Mouse (Mus musculus) thymus, adult 2 months (tissue): ENCODE measurements around the gene Dnm3. TPM values are rescaled to one million over a fixed set of nuclear protein-coding genes. Genes with fewer than 3 reads are reported as not detected.

Experiments
- DNase-seq: peaks from one replicate; pipeline ENCODE4 v3.0.0; 2021
- H3K27ac ChIP-seq: fragments of 200-500 bp; 2 replicates; pipeline ENCODE4 v1.5.1; 2012; ENCODE audit warnings: low read length, control low read depth; ENCODE audit not compliant: control insufficient read depth, insufficient read depth
- H3K27me3 ChIP-seq: fragments of 200-500 bp; 2 replicates; pipeline ENCODE4 v1.6.1; 2012; ENCODE audit warnings: mild to moderate bottlenecking, low read length, moderate library complexity, mixed read lengths; ENCODE audit not compliant: control insufficient read depth, insufficient read depth
- H3K36me3 ChIP-seq: fragments of 200-500 bp; 2 replicates; pipeline ENCODE4 v1.6.1; 2012; ENCODE audit warnings: mild to moderate bottlenecking, low read length, moderate library complexity; ENCODE audit not compliant: control insufficient read depth, insufficient read depth
- H3K4me1 ChIP-seq: fragments of 200-500 bp; replicated peaks from 2 replicates; pipeline ENCODE4 v1.6.1; 2012; ENCODE audit warnings: low read length; ENCODE audit not compliant: control insufficient read depth, insufficient read depth
- H3K4me3 ChIP-seq: fragments of 200-500 bp; 2 replicates; pipeline ENCODE4 v1.5.1; 2012; ENCODE audit warnings: mild to moderate bottlenecking, low read length, control low read depth, moderate library complexity; ENCODE audit not compliant: control insufficient read depth, insufficient read depth
- CTCF ChIP-seq: fragments of 200-500 bp; IDR thresholded peaks from 2 replicates; pipeline ENCODE4 v1.5.1; 2012; ENCODE audit warnings: mild to moderate bottlenecking, control low read depth, low read length, moderate library complexity, borderline replicate concordance; ENCODE audit not compliant: control insufficient read depth, poor library complexity, insufficient read depth; ENCODE audit errors: extremely low read depth
- POLR2A ChIP-seq: fragments of 200-500 bp; IDR thresholded peaks from 2 replicates; pipeline ENCODE4 v1.6.1; 2012; ENCODE audit warnings: mild to moderate bottlenecking, low read length, control low read depth, moderate library complexity; ENCODE audit not compliant: control insufficient read depth, poor library complexity, insufficient read depth; ENCODE audit errors: extremely low read depth
- WGBS: fragments of 180-500 bp; shearing (Covaris S2); methylation state at CpG from one replicate; pipeline ENCODE4 v1.1.7; 2018; 5-methylcytosine and 5-hydroxymethylcytosine counted together
- polyA plus RNA-seq: library from polyadenylated mRNA; depleted of rRNA; stranded (reverse); fragments of >200 nt; gene quantifications from 2 replicates; pipeline ENCODE4 v1.2.3, GENCODE M21; 2012

The Dnm3 gene
- polyA plus RNA-seq, 1 experiment: 1.1 TPM

- no peaks in the 10 kb centered on the region for H3K36me3 ChIP-seq
- no peaks in the 10 kb centered on the region for H3K4me1 ChIP-seq
- DNase-seq: no peak
- H3K4me3 ChIP-seq: no peak overlapping the region
- WGBS: 93% methylated on average over 10 of the region's 10 CpGs
- no peaks in the 10 kb centered on the region for H3K27me3 ChIP-seq
- H3K27ac ChIP-seq: no peak overlapping the region
- TF ChIP-seq CTCF (no peak), POLR2A (no peak)
Measured at GRCm38 (mm10) chr1:162075831-162076230, 402.0 kb downstream of the Dnm3 start.

GRCm38 (mm10) chr1:162075416-162075815 is 402.4 kb downstream of the Dnm3 start:
- 94% methylated on average over 4 of the region's 4 CpGs for WGBS
- DNase-seq: no peak
- no peak overlapping the region for H3K4me3 ChIP-seq
- H3K36me3 ChIP-seq: no peaks in the 10 kb centered on the region
- TF ChIP-seq POLR2A (no peak), CTCF (no peak)
- no peaks in the 10 kb centered on the region for H3K4me1 ChIP-seq
- H3K27ac ChIP-seq: no peak overlapping the region
- H3K27me3 ChIP-seq: no peaks in the 10 kb centered on the region

DNA sequence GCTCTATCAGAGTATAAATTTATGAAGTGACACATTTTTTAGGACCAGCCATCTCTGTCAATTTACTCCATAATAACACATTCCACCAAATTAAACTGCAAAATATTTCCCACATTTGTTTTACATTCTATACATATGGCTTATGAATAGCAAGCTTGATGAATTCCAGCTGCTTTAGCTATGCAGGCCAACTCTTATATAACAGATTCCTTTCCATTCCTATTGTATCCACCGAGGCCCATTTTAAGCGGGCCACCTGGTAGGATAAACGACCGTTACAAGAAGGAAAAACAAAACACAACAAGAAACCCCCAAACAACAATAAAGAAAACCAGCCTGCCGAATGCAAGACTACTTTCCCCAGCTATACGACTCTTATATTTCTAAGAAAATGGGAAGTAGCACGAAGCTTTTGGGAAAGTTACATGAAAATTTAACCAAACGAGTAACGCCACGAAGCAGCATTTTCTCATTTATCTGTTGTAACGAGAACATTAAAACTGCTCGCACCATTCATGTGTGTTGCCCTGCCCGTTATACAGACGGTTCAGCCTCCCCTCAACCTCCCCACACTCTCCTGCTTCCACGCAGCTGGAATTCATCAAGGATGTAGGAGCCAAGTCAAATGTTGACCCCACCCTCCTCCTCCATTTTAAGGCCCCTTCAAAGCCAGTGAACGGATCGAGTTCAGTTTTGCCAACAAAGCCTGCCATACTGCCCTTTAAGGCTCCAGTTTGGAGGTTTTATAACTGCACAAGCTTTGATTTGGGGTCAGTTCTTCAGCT is 403.0 kb downstream of the Dnm3 start:
- Histone ChIP-seq H3K27ac (no peak overlapping the region), H3K36me3 (no peaks in the 10 kb centered on the region), H3K27me3 (no peaks in the 10 kb centered on the region), H3K4me1 (no peaks in the 10 kb centered on the region), H3K4me3 (no peak overlapping the region)
- DNase-seq: no peak
- TF ChIP-seq POLR2A (no peak), CTCF (no peak)
- WGBS: 92% methylated on average over 17 of the region's 17 CpGs

DNA sequence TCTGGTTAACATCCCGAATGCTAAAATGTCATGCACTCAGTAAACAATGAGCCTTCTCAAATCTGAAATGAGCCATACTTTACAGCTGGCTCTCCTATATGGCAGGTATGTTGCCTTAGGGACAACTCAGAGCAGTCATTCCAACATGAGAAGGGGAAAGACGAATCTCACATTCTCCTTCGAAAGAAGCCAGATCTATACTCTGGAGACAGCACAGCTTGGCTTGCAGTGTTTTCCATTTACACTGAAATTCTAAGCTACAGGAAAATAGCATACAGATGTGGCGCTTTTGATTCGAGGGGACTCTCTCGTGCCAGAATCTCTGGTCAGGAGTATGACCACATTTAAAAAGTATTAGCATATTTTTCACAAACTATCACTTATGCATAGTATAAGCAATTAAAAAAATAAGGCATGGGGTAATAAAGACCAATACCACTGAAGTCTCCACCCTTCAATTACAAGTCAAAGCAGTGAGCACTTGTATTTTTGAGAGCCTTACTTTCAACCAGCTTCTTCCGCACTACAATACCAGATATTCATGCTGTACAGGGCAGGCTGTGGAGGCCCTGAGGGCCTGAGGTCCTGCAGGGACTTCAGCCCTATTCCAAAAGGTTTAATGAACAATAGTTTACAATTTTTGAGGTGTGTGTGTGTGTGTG is 404.8 kb downstream of the Dnm3 start:
- H3K4me3 ChIP-seq: no peak overlapping the region
- WGBS: 93% methylated on average over 7 of the region's 7 CpGs
- no peaks in the 10 kb centered on the region for H3K36me3 ChIP-seq
- no peak overlapping the region for H3K27ac ChIP-seq
- H3K4me1 ChIP-seq: no peaks in the 10 kb centered on the region
- no peak for DNase-seq
- no peaks in the 10 kb centered on the region for H3K27me3 ChIP-seq
- TF ChIP-seq CTCF (no peak), POLR2A (no peak)

GRCm38 (mm10) chr1:162053608-162054007 is 424.2 kb downstream of the Dnm3 start:
- no peak for DNase-seq
- Histone ChIP-seq H3K27me3 (no peaks in the 10 kb centered on the region), H3K4me3 (no peak overlapping the region), H3K36me3 (no peaks in the 10 kb centered on the region), H3K27ac (no peak overlapping the region), H3K4me1 (no peaks in the 10 kb centered on the region)
- WGBS: 95% methylated on average over 6 of the region's 6 CpGs
- TF ChIP-seq POLR2A: no peak
- TF ChIP-seq CTCF: no peak

DNA sequence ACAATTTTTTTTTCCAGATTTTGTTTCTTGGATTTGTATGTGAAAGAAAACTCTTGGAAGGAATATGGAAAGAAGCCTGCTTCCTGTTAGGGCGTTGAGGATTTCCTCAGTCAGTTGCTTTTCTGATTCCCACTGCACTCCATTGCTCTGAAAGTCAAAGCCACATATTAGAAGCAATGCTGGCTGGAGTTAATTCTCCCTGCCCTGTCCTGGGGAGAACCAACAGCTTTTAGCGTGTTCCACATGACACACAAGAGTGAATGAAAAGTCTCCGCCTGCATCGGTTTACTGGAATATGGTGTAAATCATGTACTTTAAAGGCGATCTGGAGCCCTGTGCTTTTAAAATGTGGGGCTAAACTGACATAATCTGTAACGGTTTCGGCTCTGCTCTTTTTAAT is 424.6 kb downstream of the Dnm3 start:
- TF ChIP-seq CTCF: no peak
- TF ChIP-seq POLR2A: no peak
- Histone ChIP-seq H3K4me3 (no peak overlapping the region), H3K4me1 (no peaks in the 10 kb centered on the region), H3K36me3 (no peaks in the 10 kb centered on the region), H3K27ac (no peak overlapping the region), H3K27me3 (no peaks in the 10 kb centered on the region)
- whole genome bisulfite sequencing: 95% methylated on average over 7 of the region's 7 CpGs
- DNase-seq: no peak

DNA sequence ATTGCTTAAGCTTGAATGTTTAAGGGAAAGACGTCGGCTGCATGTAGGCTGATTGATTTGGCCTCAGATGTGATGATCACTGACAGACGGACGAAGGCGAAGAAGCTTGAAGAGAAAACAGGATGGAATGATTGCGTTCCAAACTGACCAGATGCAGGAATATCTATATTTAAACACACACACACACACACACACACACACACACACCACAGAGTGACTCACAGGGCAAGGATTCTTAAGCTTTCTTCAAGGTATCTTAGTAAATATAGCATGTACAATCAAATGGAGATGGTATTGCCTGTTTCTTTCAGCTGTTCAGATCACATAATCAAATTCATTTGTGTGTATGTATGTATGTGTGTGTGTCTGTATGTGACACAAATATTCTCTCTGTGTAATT is 425.1 kb downstream of the Dnm3 start:
- Histone ChIP-seq H3K4me1 (no peaks in the 10 kb centered on the region), H3K27me3 (no peaks in the 10 kb centered on the region), H3K4me3 (no peak overlapping the region), H3K27ac (no peak overlapping the region), H3K36me3 (no peaks in the 10 kb centered on the region)
- no peak for TF ChIP-seq CTCF
- TF ChIP-seq POLR2A: no peak
- DNase-seq: no peak
- WGBS: 97% methylated on average over 6 of the region's 6 CpGs
